Mouse (Mus musculus) olfactory bulb, adult 2 months (tissue): ENCODE data around the gene Akap13.

Source experiments
- CTCF ChIP-seq: fragments of 200-500 bp; IDR thresholded peaks from 2 replicates; pipeline ENCODE4 v1.5.1; 2012; ENCODE audit warnings: low read depth, mild to moderate bottlenecking, low read length, moderate library complexity; ENCODE audit not compliant: insufficient read depth
- POLR2A ChIP-seq: fragments of 200-500 bp; IDR thresholded peaks from 2 replicates; pipeline ENCODE4 v1.6.1; 2012; ENCODE audit warnings: mild to moderate bottlenecking, low read depth, low read length, moderate library complexity; ENCODE audit not compliant: insufficient read depth

GRCm38 (mm10) chr7:75655180-75656074 is 200.1 kb downstream of the Akap13 start:
- TF ChIP-seq CTCF, result no peak
- no peak for TF ChIP-seq POLR2A
